Mouse (Mus musculus) G1E (cell line): ENCODE data around the gene Sphk2.

Experiments used
- CTCF ChIP-seq: IDR thresholded peaks from 2 replicates; pipeline ENCODE4 v1.5.1; 2012; ENCODE audit warnings: low read depth, low read length, inconsistent platforms, mixed read lengths
- GATA1 ChIP-seq: IDR thresholded peaks from 2 replicates; pipeline ENCODE4 v1.6.1; 2012; ENCODE audit warnings: borderline replicate concordance, low read length, inconsistent platforms, mixed read lengths
- POLR2AphosphoS5 ChIP-seq: IDR thresholded peaks from 2 replicates; pipeline ENCODE4 v1.6.1; 2012; ENCODE audit warnings: low read depth, low read length, inconsistent platforms; ENCODE audit not compliant: insufficient replicate concordance
- TAL1 ChIP-seq: conservative IDR thresholded peaks from 2 replicates; pipeline ENCODE4 v1.6.1; 2012; ENCODE audit warnings: low read depth, low read length, inconsistent platforms, mixed read lengths

DNA sequence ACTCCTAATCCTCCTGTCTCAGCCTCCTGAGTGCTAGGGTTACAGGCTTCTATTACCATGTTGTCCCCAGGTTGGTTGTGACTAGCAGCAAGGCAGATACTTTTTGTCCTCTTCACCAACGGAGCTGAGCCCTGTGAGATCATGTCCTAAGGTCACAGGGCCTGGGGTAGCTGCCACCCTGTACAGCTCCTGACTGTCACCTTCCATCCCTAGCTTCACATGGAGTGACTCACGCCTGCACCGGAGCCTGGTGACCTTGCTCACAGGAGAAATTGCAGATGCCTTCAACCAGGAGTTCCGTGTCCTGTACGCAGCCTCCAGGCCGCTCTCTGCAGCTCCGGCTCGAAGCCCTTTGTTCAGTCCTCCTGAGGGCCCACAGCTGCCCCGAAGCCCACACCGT is 8.6 kb upstream of the Sphk2 start:
- TF ChIP-seq CTCF (no peak), GATA1 (no peak), TAL1 (no peak), POLR2AphosphoS5 (no peak)
